Comparison of ENCODE assay signal across 32 mouse cellular contexts in the genomic region with DNA sequence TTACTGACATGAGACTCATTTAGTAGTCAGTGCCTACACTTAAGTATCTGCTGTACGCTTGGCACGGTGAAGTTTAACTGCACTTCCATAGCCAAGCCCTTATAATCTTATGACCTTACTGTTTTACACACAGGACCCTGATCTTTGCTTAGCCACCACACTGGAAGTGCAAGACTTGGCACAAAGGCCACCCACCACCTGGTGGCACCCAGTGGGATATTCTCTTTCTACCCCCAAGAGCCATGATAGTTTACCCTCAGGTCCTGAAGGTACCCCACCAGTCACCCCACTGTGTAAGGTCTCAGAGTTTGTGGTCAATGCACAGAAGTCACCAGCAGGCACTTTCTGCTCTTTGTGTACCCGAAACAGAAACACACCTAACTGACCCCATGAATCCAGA. TPM values are rescaled to one million over a fixed set of nuclear protein-coding genes. Genes with fewer than 3 reads are reported as not detected.
DNase-seq lines count a peak whose midpoint lies in the region; ATAC-seq and TF ChIP-seq lines count a peak whose summit lies in the region.
"Had no signal": no experiment of that assay in that cellular context is flagged by ENCODE, and none has a peak within 500 bp of the region (broad histone marks: within the 10 kb centered on the region; RNA-seq: fewer than 3 reads in every experiment).

No protein-coding gene starts in this region.

- 87% methylated on average over 3 of the region's 3 CpGs for WGBS in lung, postnatal 0 days
- 94% methylated on average over 3 of the region's 3 CpGs for WGBS in lung, adult 2 months
- WGBS in thymus, adult 2 months, result 93% methylated on average over 3 of the region's 3 CpGs
- 98% methylated on average over 3 of the region's 3 CpGs for WGBS in neural tube, embryonic 15.5 days

- no peaks in the 10 kb centered on the region for H3K4me1 ChIP-seq in lung, postnatal 0 days (ENCODE audit: insufficient read depth, low read depth, low read length)
- no peaks in the 10 kb centered on the region for H3K4me1 ChIP-seq in lung, adult 2 months (ENCODE audit: control insufficient read depth, insufficient read depth, low read length)
- H3K4me1 ChIP-seq in thymus, adult 2 months (replicated peaks; ENCODE audit: control insufficient read depth, insufficient read depth, low read length), result peaks cover 29% of the 10 kb centered on the region
- no peaks in the 10 kb centered on the region for H3K4me1 ChIP-seq in neural tube, embryonic 15.5 days
- H3K4me1 ChIP-seq: forebrain, embryonic 10.5 days; forebrain, embryonic 13.5 days; hindbrain, embryonic 12.5 days; intestine, embryonic 15.5 days had no signal

- no peaks in the 10 kb centered on the region for H3K9me3 ChIP-seq in lung, postnatal 0 days (ENCODE audit: low read length)
- H3K9me3 ChIP-seq in neural tube, embryonic 15.5 days (replicated peaks), result no peaks in the 10 kb centered on the region
- H3K9me3 ChIP-seq: forebrain, embryonic 10.5 days; intestine, embryonic 15.5 days had no signal

- no peak for TF ChIP-seq POLR2A in lung, adult 2 months (IDR thresholded peaks at IDR 0.05; ENCODE audit: borderline replicate concordance, extremely low read depth, low read depth, low read length)
- TF ChIP-seq POLR2A in thymus, adult 2 months (IDR thresholded peaks at IDR 0.05; ENCODE audit: control insufficient read depth, extremely low read depth, insufficient read depth, low read length, poor library complexity), result no peak

- no peak overlapping the region for H3K4me2 ChIP-seq in lung, postnatal 0 days (replicated peaks; ENCODE audit: low read depth, low read length)
- no peak overlapping the region for H3K4me2 ChIP-seq in neural tube, embryonic 15.5 days
- H3K4me2 ChIP-seq: forebrain, embryonic 13.5 days; heart, embryonic 11.5 days; hindbrain, embryonic 12.5 days; intestine, embryonic 15.5 days had no signal

- no peak for TF ChIP-seq EP300 in lung, postnatal 0 days (IDR thresholded peaks at IDR 0.05)

- 0 out of 2 replicates have a peak, but pooled peaks have one; percentile 7 for TF ChIP-seq CTCF in lung, postnatal 0 days (IDR thresholded peaks at IDR 0.05)
- no peak for TF ChIP-seq CTCF in lung, adult 2 months (IDR thresholded peaks at IDR 0.05; ENCODE audit: insufficient read depth, low read length)
- TF ChIP-seq CTCF in thymus, adult 2 months (IDR thresholded peaks at IDR 0.05; ENCODE audit: borderline replicate concordance, control insufficient read depth, extremely low read depth, insufficient read depth, low read length, poor library complexity), result no peak

- H3K27me3 ChIP-seq in lung, postnatal 0 days (replicated peaks; ENCODE audit: insufficient read depth, low read length), result no peaks in the 10 kb centered on the region
- H3K27me3 ChIP-seq in thymus, adult 2 months (ENCODE audit: control insufficient read depth, insufficient read depth, low read length), result no peaks in the 10 kb centered on the region
- no peaks in the 10 kb centered on the region for H3K27me3 ChIP-seq in neural tube, embryonic 15.5 days (replicated peaks)
- H3K27me3 ChIP-seq: forebrain, embryonic 13.5 days; hindbrain, embryonic 12.5 days; intestine, embryonic 15.5 days had no signal

- H3K36me3 ChIP-seq in lung, postnatal 0 days (ENCODE audit: insufficient read depth, low read length), result no peaks in the 10 kb centered on the region
- H3K36me3 ChIP-seq in thymus, adult 2 months (ENCODE audit: control insufficient read depth, insufficient read depth, low read length), result no peaks in the 10 kb centered on the region
- no peaks in the 10 kb centered on the region for H3K36me3 ChIP-seq in neural tube, embryonic 15.5 days
- H3K36me3 ChIP-seq: forebrain, embryonic 10.5 days; hindbrain, embryonic 12.5 days; intestine, embryonic 15.5 days had no signal

- no peak overlapping the region for H3K4me3 ChIP-seq in lung, postnatal 0 days (ENCODE audit: low read depth, low read length)
- no peak overlapping the region for H3K4me3 ChIP-seq in lung, adult 2 months (replicated peaks; ENCODE audit: extremely low read depth, low read depth, low read length)
- no peak overlapping the region for H3K4me3 ChIP-seq in thymus, adult 2 months (ENCODE audit: control insufficient read depth, insufficient read depth, low read length)
- H3K4me3 ChIP-seq in neural tube, embryonic 15.5 days (replicated peaks), result no peak overlapping the region
- H3K4me3 ChIP-seq: forebrain, embryonic 10.5 days; forebrain, embryonic 13.5 days; gastrocnemius, adult 2 months; hindbrain, embryonic 12.5 days; intestine, embryonic 15.5 days had no signal

- H3K9ac ChIP-seq in lung, postnatal 0 days (replicated peaks; ENCODE audit: low read depth), result no peak overlapping the region
- H3K9ac ChIP-seq in neural tube, embryonic 15.5 days (replicated peaks), result no peak overlapping the region
- H3K9ac ChIP-seq: forebrain, embryonic 13.5 days; hindbrain, embryonic 12.5 days; intestine, embryonic 15.5 days had no signal

- DNase-seq in lung, postnatal 0 days (ENCODE audit: low spot score), result no peak
- DNase-seq in lung, adult 2 months, result no peak
- peak; percentile 78 for DNase-seq in thymus, adult 2 months
- DNase-seq in thymus, postnatal 14 days, result peak; percentile 87
- peak; percentile 81 for DNase-seq in thymus, postnatal 4 days
- DNase-seq in layer of hippocampus, postnatal 36 days, result no peak
- no peak for DNase-seq in embryo, embryonic 10.5 days (ENCODE audit: low spot score)
- DNase-seq: adrenal gland, adult 8-10 months; adrenal gland, postnatal 25 days; B cell, adult 2 months; cerebellum, adult 18-20 months; cerebellum, adult 9-10 months; cerebellum, postnatal 25 days; gastrocnemius, adult 2 months; gastrocnemius, postnatal 14 days; heart, adult 18-20 months had no signal

- ATAC-seq in lung, postnatal 0 days, result no peak
- ATAC-seq in neural tube, embryonic 15.5 days (ENCODE audit: low FRiP score), result no peak
- ATAC-seq: activated CD4-positive, CD25-positive, alpha-beta regulatory T cell, adult 4 months; forebrain, embryonic 13.5 days; forebrain, embryonic 16.5 days; hindbrain, embryonic 16.5 days; intestine, embryonic 15.5 days had no signal

- no peak overlapping the region for H3K27ac ChIP-seq in lung, postnatal 0 days (ENCODE audit: low read length)
- H3K27ac ChIP-seq in thymus, adult 2 months (ENCODE audit: control insufficient read depth, insufficient read depth, low read length), result peak overlapping the region; percentile 93
- no peak overlapping the region for H3K27ac ChIP-seq in neural tube, embryonic 15.5 days (replicated peaks)
- H3K27ac ChIP-seq: forebrain, embryonic 10.5 days; forebrain, embryonic 13.5 days; gastrocnemius, adult 2 months; hindbrain, embryonic 12.5 days; intestine, embryonic 15.5 days had no signal

RNA-seq across cellular contexts. Expression of a gene that starts 22.0 kb away (rescaled TPM):
- polyA plus RNA-seq in lung, postnatal 0 days (2015; fragmentation: Nextera tagmentation; extraction: Ambion mirVana), result 0.10 TPM in 1 of 2 replicates, not detected in the other
- polyA plus RNA-seq in lung, adult 2 months (2012; rRNA removed), result 1.4 and 2.4 TPM in 2 replicates
- polyA plus RNA-seq in thymus, adult 2 months (2012; rRNA removed), result 883 and 918 TPM in 2 replicates
- not detected for total RNA-seq in layer of hippocampus, postnatal 36 days (2021)
- polyA plus RNA-seq in neural tube, embryonic 15.5 days (2015; fragmentation: Nextera tagmentation; extraction: Ambion mirVana), result 0.79 TPM in 1 of 2 replicates, not detected in the other
- total RNA-seq: gastrocnemius, adult 2 months; hematopoietic stem cell, adult 5-6 weeks; MEL had no signal
- polyA plus RNA-seq: cortical plate, adult 2 months; embryonic facial prominence, embryonic 11.5 days; embryonic facial prominence, embryonic 14.5 days; forebrain, embryonic 10.5 days; forebrain, embryonic 13.5 days; forebrain, embryonic 16.5 days; heart, embryonic 14.5 days; hindbrain, embryonic 12.5 days; hindbrain, embryonic 16.5 days; intestine, embryonic 15.5 days had no signal

RNA-seq across cellular contexts. Expression of a gene that starts 28.6 kb away (rescaled TPM):
- 0.23 and 0.24 TPM in 2 replicates for polyA plus RNA-seq in lung, postnatal 0 days (2015; fragmentation: Nextera tagmentation; extraction: Ambion mirVana)
- 2.5 and 3.0 TPM in 2 replicates for polyA plus RNA-seq in lung, adult 2 months (2012; rRNA removed)
- polyA plus RNA-seq in thymus, adult 2 months (2012; rRNA removed), result 712 and 845 TPM in 2 replicates
- not detected for total RNA-seq in layer of hippocampus, postnatal 36 days (2021)
- 1.9 TPM in 1 of 2 replicates, not detected in the other for polyA plus RNA-seq in neural tube, embryonic 15.5 days (2015; fragmentation: Nextera tagmentation; extraction: Ambion mirVana)
- total RNA-seq: adrenal gland, postnatal 25 days; gastrocnemius, adult 2 months; gastrocnemius, postnatal 14 days; heart, postnatal 25 days; hematopoietic stem cell, adult 5-6 weeks; MEL had no signal
- polyA plus RNA-seq: cortical plate, adult 2 months; embryonic facial prominence, embryonic 11.5 days; embryonic facial prominence, embryonic 14.5 days; forebrain, embryonic 16.5 days; heart, embryonic 11.5 days; hindbrain, embryonic 12.5 days; hindbrain, embryonic 16.5 days; intestine, embryonic 15.5 days had no signal

RNA-seq across cellular contexts. Expression of a gene that starts 29.2 kb away (rescaled TPM):
- 0.80 and 1.2 TPM in 2 replicates for polyA plus RNA-seq in lung, postnatal 0 days (2015; fragmentation: Nextera tagmentation; extraction: Ambion mirVana)
- polyA plus RNA-seq in lung, adult 2 months (2012; rRNA removed), result 2.3 and 7.0 TPM in 2 replicates
- polyA plus RNA-seq in thymus, adult 2 months (2012; rRNA removed), result 9.6 and 15.1 TPM in 2 replicates
- under 1 TPM; 0.47 to 0.86 TPM for total RNA-seq in layer of hippocampus, postnatal 36 days (2021)
- 0.80 and 1.4 TPM in 2 replicates for polyA plus RNA-seq in neural tube, embryonic 15.5 days (2015; fragmentation: Nextera tagmentation; extraction: Ambion mirVana)
- total RNA-seq: hematopoietic stem cell, adult 5-6 weeks; MEL had no signal
- polyA plus RNA-seq: activated CD4-positive, CD25-positive, alpha-beta regulatory T cell, adult 4 months had no signal

Comparison
In these comparisons a context has a peak if more than half of its experiments do, and no peak if none do; other contexts are left out.
1. DNase-seq: peak in thymus, adult 2 months (single experiment), thymus, postnatal 14 days (single experiment) and thymus, postnatal 4 days (single experiment); none in lung, postnatal 0 days (single experiment), lung, adult 2 months (single experiment), layer of hippocampus, postnatal 36 days (0 of 2) and embryo, embryonic 10.5 days (single experiment).
2. RNA of a gene that starts 22.0 kb away (polyA plus RNA-seq): 883 to 918 TPM in thymus, adult 2 months; 1.4 to 2.4 TPM in lung, adult 2 months, 0.10 TPM in lung, postnatal 0 days and 0.79 TPM in neural tube, embryonic 15.5 days; every median in the first group is over 100 times any median in the second.
3. RNA of a gene that starts 28.6 kb away (polyA plus RNA-seq): 712 to 845 TPM in thymus, adult 2 months; 2.5 to 3.0 TPM in lung, adult 2 months, 0.23 to 0.24 TPM in lung, postnatal 0 days and 1.9 TPM in neural tube, embryonic 15.5 days; every median in the first group is over 100 times any median in the second.